Mouse (Mus musculus) liver, adult 10 weeks (tissue): ENCODE measurements around the gene Slc17a2. TPM values are rescaled to one million over a fixed set of nuclear protein-coding genes. Genes with fewer than 3 reads are reported as not detected.

Experiments
- polyA plus RNA-seq: library from polyadenylated mRNA; stranded (reverse); fragments of 350-450 nt; fragmentation: Illumina TruSeq; extraction: RNeasy Lipid Tissue Mini Kit (QIAGEN cat#74804); gene quantifications from one replicate; pipeline ENCODE4 v1.2.3, GENCODE M21; 2014; ENCODE audit warnings: low read depth, low replicate concordance

Gene Slc17a2
- 190 TPM for polyA plus RNA-seq

DNA sequence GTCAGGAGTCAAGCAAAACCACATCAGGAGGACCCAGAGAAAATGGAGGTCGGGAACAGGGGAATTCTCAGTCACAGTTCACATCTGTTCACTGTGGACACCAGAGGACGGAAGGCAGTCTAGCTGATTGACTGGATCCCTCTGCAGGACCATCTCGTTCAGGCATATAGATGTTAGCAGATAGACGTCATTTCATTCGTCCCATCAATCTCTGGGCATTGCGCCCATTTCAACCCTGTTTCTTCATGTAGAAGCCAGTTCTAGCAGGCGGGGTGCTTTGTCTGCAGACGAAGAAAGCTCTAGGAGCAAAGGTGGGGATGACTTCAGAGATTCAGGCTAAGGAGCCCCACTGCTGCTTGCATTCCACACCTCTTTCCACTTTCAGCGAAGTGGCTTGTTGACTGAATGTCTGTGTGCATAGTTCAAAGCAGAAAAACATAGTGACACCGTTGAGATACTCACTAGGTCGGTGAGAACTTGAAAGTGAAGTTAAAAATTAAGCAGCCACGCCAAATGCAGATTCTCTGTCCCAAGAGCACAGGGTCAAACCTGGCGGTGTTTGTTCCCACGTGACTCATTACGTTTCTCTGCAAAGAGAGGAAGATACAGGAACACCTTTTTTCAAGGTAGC, at the start of gene Slc17a2:
Slc17a2 (plus strand) TSS at position 572 of the 631 bp plus-strand sequence.

DNA sequence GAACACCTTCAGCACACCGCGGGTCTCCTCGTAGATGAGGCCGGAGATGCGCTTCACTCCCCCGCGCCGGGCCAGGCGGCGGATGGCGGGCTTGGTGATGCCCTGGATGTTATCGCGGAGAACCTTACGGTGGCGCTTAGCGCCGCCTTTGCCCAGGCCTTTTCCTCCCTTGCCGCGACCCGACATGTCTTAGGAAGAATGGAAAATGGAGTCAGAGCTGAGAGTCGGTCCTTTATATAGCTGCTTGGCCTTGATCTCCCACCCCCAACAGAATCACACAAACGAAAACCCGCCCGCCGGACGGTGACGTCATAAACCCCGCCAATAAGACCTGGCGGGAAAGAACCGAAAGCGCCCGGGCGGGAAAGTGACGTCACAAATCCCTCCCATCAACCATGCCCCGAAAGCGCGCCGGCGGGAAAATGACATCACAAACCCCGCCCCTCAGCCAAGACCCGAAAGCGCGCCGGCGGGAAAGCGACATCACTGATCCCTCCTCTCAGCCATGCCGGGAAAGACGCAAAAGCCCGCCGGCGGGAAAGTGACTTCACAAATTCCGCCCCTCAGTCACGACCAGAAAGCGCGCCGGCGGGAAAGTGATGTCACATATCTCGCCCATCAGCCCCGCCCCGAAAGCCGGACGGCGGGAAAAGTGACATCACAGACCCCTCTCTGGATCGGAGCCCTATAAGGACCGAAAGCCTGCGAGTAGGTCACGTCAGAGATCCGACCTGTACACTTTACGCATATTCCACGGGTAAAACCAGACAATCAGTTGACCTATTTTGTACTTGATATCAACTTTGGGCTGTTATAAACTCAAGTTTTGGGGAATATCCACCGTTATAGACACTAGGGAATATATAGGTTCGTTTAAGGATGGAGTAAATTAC, 45.6 kb upstream of the Slc17a2 start, which contains the start of gene Hist1h4a:
Hist1h4a (minus strand) TSS at position 259 of the 893 bp plus-strand sequence.

DNA sequence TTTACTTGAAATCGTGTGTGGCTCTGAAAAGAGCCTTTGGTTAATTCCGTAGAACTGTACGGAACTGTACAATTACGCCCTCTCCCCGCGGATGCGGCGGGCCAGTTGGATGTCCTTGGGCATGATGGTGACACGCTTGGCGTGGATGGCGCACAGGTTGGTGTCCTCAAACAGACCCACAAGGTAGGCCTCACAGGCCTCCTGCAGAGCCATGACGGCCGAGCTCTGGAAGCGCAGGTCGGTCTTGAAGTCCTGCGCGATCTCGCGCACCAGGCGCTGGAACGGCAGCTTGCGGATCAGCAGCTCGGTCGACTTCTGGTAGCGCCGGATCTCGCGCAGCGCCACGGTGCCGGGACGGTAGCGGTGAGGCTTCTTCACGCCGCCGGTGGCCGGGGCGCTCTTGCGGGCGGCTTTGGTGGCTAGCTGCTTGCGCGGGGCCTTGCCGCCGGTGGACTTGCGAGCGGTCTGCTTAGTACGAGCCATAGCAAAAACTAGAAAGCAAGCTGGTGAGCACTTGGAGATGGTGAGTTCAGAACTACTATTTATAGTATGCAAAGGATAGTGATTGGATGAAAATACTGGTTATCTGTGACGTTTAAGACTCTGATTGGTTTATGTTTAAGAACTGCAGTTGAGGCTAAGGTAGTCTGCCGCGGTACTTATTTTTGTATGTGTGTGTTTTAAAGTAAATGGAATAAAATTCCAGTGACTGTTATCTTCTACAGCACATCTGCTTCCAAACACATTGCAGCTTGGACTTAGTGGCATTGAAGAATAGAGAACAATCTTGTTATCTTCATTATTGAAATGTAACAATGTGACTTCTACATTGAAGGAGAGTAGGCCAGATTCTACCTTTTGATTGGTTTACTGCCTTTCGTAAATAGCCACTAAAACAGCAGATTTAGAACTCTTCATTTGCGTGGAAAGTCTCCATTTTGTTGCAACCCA, 44.6 kb upstream of the Slc17a2 start, which contains the start of gene Hist1h3a:
Hist1h3a (minus strand) TSS at position 516 of the 951 bp plus-strand sequence.

DNA sequence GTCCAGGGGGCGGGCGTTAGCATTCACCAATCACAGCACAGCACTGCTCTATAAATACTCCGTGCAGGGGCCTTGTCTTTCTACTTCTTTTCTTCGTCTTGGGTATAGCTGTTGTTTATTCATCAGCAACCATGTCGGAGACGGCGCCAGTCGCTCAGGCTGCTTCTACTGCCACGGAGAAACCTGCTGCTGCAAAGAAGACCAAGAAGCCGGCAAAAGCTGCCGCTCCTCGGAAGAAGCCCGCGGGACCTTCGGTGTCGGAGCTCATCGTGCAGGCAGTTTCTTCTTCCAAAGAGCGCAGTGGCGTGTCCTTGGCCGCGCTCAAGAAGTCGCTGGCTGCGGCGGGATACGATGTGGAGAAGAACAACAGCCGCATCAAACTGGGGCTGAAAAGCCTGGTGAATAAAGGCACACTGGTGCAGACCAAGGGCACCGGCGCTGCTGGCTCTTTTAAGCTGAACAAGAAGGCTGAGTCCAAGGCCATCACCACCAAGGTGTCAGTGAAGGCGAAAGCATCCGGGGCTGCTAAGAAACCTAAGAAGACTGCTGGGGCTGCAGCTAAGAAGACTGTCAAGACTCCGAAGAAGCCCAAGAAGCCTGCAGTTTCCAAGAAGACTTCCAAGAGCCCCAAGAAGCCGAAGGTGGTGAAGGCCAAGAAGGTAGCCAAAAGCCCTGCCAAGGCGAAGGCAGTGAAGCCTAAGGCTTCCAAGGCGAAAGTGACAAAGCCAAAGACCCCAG, 43.0 kb upstream of the Slc17a2 start, which contains the start of gene Hist1h1a:
Hist1h1a (plus strand) TSS at position 81 of the 738 bp plus-strand sequence.

DNA sequence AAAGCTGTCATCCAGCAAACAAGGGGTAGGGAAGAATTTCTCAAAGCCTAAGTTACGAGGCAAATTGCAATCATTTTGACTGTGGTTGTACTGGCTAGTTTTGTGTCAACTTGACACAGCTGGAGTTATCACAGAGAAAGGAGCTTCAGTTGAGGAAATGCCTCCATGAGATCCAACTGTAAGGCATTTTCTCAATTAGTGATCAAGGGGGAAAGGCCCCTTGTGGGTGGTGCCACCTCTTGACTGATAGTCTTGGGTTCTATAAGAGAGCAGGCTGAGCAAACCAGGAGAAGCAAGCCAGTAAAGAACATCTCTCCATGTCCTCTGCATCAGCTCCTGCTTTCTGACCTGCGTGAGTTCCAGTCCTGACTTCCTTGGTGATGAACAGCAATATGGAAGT, 37.2 kb upstream of the Slc17a2 start, which contains the start of gene Trim38:
Trim38 (plus strand) TSS at position 301 of the 400 bp plus-strand sequence.

DNA sequence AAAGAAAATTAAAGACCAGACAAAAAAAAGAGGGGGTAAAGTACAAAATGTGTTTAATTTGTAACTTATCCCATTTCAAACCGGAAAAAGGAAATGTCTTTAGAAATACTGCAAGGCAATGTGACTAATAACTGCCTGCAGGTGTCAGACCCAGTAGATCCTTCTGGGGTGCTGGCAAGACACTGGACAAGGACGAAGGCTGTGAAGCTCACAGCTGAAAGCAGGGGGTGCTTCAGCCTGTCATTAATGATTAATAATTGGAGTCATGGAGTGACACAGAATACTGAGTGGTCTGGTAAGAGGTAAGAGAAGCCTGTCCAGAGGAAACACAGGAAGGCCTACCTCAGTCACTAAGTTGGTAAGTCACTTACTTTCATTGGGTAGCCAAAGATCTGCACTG, 32.5 kb downstream of the Slc17a2 start, which contains the start of gene Slc17a3:
Slc17a3 (plus strand) TSS at position 127 of the 400 bp plus-strand sequence.

DNA sequence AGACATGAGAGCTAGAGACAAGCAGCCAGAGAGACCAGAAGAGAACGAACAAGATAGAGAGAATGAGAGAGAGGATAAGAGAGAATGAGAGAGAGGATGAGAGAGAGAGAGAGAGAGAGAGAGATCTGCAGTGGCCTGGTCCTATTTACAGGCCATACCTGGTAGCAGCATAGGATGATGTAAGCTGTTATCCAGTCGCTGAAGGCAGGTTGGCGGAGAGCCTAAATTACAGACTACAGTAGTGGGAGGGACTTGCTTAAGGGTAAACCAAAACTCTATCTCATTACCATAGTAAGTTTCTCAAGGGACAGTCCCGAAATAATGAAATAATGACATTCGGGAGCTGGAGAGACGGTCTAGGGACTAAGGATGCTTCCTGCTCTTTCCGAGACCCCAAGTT, 60.6 kb downstream of the Slc17a2 start, which contains the start of gene Slc17a1:
Slc17a1 (plus strand) TSS at position 346 of the 400 bp plus-strand sequence.

Other genes with a start within 250 kb of the Slc17a2 start
- gene Hist1h3e, start 244.6 kb upstream of the Slc17a2 start, polyA plus RNA-seq, result not detected
- not detected for gene Hist1h2ae, start 235.8 kb upstream of the Slc17a2 start, polyA plus RNA-seq
- gene Hist1h2bg, start 235.6 kb upstream of the Slc17a2 start, polyA plus RNA-seq, result not detected
- gene Hist1h2bf, start 232.8 kb upstream of the Slc17a2 start, polyA plus RNA-seq, result not detected
- not detected for gene Hist1h2ad, start 232.6 kb upstream of the Slc17a2 start, polyA plus RNA-seq
- gene Hist1h3d, start 231.2 kb upstream of the Slc17a2 start, polyA plus RNA-seq, result not detected
- not detected for gene Hist1h4d, start 225.4 kb upstream of the Slc17a2 start, polyA plus RNA-seq
- 0.95 TPM for gene Hist1h2be, start 185.9 kb upstream of the Slc17a2 start, polyA plus RNA-seq
- 0.45 TPM for gene Hist1h1e, start 184.4 kb upstream of the Slc17a2 start, polyA plus RNA-seq
- 0.56 TPM for gene Hist1h2ac, start 123.0 kb upstream of the Slc17a2 start, polyA plus RNA-seq
- 195 TPM for gene Hist1h2bc, start 122.8 kb upstream of the Slc17a2 start, polyA plus RNA-seq
- gene Hist1h1t, start 111.2 kb upstream of the Slc17a2 start, polyA plus RNA-seq, result not detected
- 0.72 TPM for gene Hist1h4c, start 108.5 kb upstream of the Slc17a2 start, polyA plus RNA-seq
- 40.9 TPM for gene Hfe, start 96.1 kb upstream of the Slc17a2 start, polyA plus RNA-seq
- gene Hist1h1c, start 68.2 kb upstream of the Slc17a2 start, polyA plus RNA-seq, result 9.8 TPM
- not detected for gene Hist1h3c, start 61.4 kb upstream of the Slc17a2 start, polyA plus RNA-seq
- gene Hist1h2bb, start 60.3 kb upstream of the Slc17a2 start, polyA plus RNA-seq, result not detected
- gene Hist1h2ab, start 55.9 kb upstream of the Slc17a2 start, polyA plus RNA-seq, result not detected
- gene Hist1h3b, start 54.7 kb upstream of the Slc17a2 start, polyA plus RNA-seq, result not detected
- not detected for gene Hist1h4b, start 50.0 kb upstream of the Slc17a2 start, polyA plus RNA-seq
- gene Hist1h4a, start 45.8 kb upstream of the Slc17a2 start, polyA plus RNA-seq, result not detected
- not detected for gene Hist1h3a, start 44.6 kb upstream of the Slc17a2 start, polyA plus RNA-seq
- gene Hist1h1a, start 43.3 kb upstream of the Slc17a2 start, polyA plus RNA-seq, result not detected
- not detected for gene Trim38, start 37.1 kb upstream of the Slc17a2 start, polyA plus RNA-seq
- 119 TPM for gene Slc17a3, start 32.4 kb downstream of the Slc17a2 start, polyA plus RNA-seq
- 23.6 TPM for gene Slc17a1, start 60.8 kb downstream of the Slc17a2 start, polyA plus RNA-seq
- gene Slc17a4, start 108.0 kb downstream of the Slc17a2 start, polyA plus RNA-seq, result 62.2 TPM
- not detected for gene Hist1h2ba, start 127.2 kb downstream of the Slc17a2 start, polyA plus RNA-seq
- not detected for gene Hist1h2aa, start 127.5 kb downstream of the Slc17a2 start, polyA plus RNA-seq
- not detected for gene Scgn, start 184.2 kb downstream of the Slc17a2 start, polyA plus RNA-seq